Mouse (Mus musculus) forebrain, embryonic 14.5 days (tissue): ENCODE data around the gene Cnot8. TPM values are rescaled to one million over a fixed set of nuclear protein-coding genes. Genes with fewer than 3 reads are reported as not detected.

ENCODE experiments used
- ATAC-seq: fragments of 200-750 bp; cut with Nextera tagmentation; 2 replicates; pipeline ENCODE4 v1.8.0; 2017; ENCODE audit warnings: mild to moderate bottlenecking, moderate library complexity
- DNase-seq: peaks from one replicate; pipeline ENCODE4 v3.0.0-alpha.2; 2015; ENCODE audit warnings: low spot score
- H3K27ac ChIP-seq: fragments of 300-500 bp; sonication (generic); 2 replicates; pipeline ENCODE4 v1.5.1; 2014; ENCODE audit warnings: low read depth, mild to moderate bottlenecking, control low read depth, low read length, moderate library complexity
- H3K27me3 ChIP-seq: fragments of 300-500 bp; sonication (generic); replicated peaks from 2 replicates; pipeline ENCODE4 v1.6.1; 2014; ENCODE audit warnings: low read length, control low read depth, mixed read lengths; ENCODE audit not compliant: control insufficient read depth, insufficient read depth
- H3K36me3 ChIP-seq: fragments of 300-500 bp; sonication (generic); 2 replicates; pipeline ENCODE4 v1.6.1; 2014; ENCODE audit warnings: low read length, control low read depth; ENCODE audit not compliant: control insufficient read depth, insufficient read depth
- H3K4me1 ChIP-seq: fragments of 300-500 bp; sonication (generic); 2 replicates; pipeline ENCODE4 v1.6.1; 2014; ENCODE audit warnings: antibody characterized with exemption, low read length, control low read depth; ENCODE audit not compliant: control insufficient read depth, insufficient read depth
- H3K4me2 ChIP-seq: fragments of 300-500 bp; sonication (generic); 2 replicates; pipeline ENCODE4 v1.6.1; 2014; ENCODE audit warnings: mild to moderate bottlenecking, control low read depth, low read length
- H3K4me3 ChIP-seq: fragments of 300-500 bp; sonication (generic); 2 replicates; pipeline ENCODE4 v1.5.1; 2014; ENCODE audit warnings: low read depth, low read length, control low read depth
- H3K9ac ChIP-seq: fragments of 300-500 bp; sonication (generic); 2 replicates; pipeline ENCODE4 v1.6.1; 2014; ENCODE audit warnings: mild to moderate bottlenecking, low read length, control low read depth, moderate library complexity
- H3K9me3 ChIP-seq: fragments of 300-500 bp; sonication (generic); replicated peaks from 2 replicates; pipeline ENCODE4 v1.6.1; 2016; ENCODE audit warnings: low read length, control low read depth, mixed read lengths; ENCODE audit not compliant: control insufficient read depth
- WGBS: fragments of 180-500 bp; shearing (Covaris S2); extraction: QIAGEN DNeasy Blood & Tissue Kit; methylation state at CpG from one replicate; pipeline ENCODE4 v1.1.7; 2014; 5-methylcytosine and 5-hydroxymethylcytosine counted together
- polyA plus RNA-seq: library from polyadenylated mRNA; unstranded; fragments of >200 nt; fragmentation: Nextera tagmentation; extraction: Ambion mirVana; gene quantifications from 2 replicates; pipeline ENCODE4 v1.2.1, GENCODE M21; 2014

Cnot8 gene
- polyA plus RNA-seq, 1 experiment from 2014 or later, result 136 TPM

DNA sequence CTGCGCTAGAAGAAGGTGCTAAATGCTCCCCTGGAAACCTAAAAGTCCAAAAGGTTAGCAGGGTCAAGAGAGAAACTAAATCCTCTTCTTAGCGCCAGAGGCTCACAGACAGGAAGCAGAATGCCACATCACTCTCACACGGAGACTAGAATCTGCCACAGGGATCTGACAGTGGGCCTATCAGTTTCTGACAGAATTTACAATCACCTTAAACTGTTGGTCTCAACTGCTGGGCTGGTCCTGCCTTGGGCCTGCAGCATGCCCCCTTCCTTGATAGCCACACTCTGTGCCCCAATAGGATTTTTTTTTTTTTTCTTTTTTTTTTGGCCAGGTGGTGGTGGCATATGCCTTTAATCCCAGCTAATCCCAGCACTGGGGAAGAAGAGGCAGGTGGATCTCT, 52.9 kb downstream of the Cnot8 start:
- no peak for ATAC-seq
- no peak for DNase-seq
- peaks cover 79% of the 10 kb centered on the region for H3K36me3 ChIP-seq
- no peak overlapping the region for H3K9ac ChIP-seq
- H3K27me3 ChIP-seq, result no peaks in the 10 kb centered on the region
- H3K4me1 ChIP-seq, result no peaks in the 10 kb centered on the region
- WGBS, result 96% methylated on average over 3 of the region's 3 CpGs
- no peak overlapping the region for H3K4me3 ChIP-seq
- no peak overlapping the region for H3K4me2 ChIP-seq
- no peak overlapping the region for H3K27ac ChIP-seq
- no peaks in the 10 kb centered on the region for H3K9me3 ChIP-seq

GRCm38 (mm10) chr11:58165072-58165471, 61.1 kb downstream of the Cnot8 start:
- Histone ChIP-seq H3K36me3 (peaks cover 53% of the 10 kb centered on the region), H3K4me3 (no peak overlapping the region), H3K4me1 (peaks cover 4% of the 10 kb centered on the region; the same call in 1 of the 2 replicates), H3K9me3 (no peaks in the 10 kb centered on the region), H3K4me2 (no peak overlapping the region), H3K27ac (no peak overlapping the region), H3K9ac (no peak overlapping the region), H3K27me3 (no peaks in the 10 kb centered on the region)
- WGBS, result 96% methylated on average over 2 of the region's 2 CpGs
- ATAC-seq (no peak), DNase-seq (no peak)

GRCm38 (mm10) chr11:58167822-58168166, 63.8 kb downstream of the Cnot8 start:
- under 1% methylated on average over 8 of the region's 8 CpGs for WGBS

More at GRCm38 (mm10) chr11:58167822-58168166, 63.8 kb downstream of the Cnot8 start:
- Histone ChIP-seq H3K9ac (peak overlapping the region; percentile 74), H3K27me3 (no peaks in the 10 kb centered on the region), H3K27ac (peak overlapping the region; percentile 44; the same call in 1 of the 2 replicates), H3K4me2 (peak overlapping the region; percentile 77), H3K9me3 (no peaks in the 10 kb centered on the region), H3K36me3 (peaks cover 31% of the 10 kb centered on the region), H3K4me1 (peaks cover 10% of the 10 kb centered on the region), H3K4me3 (peak overlapping the region; percentile 84)
- ATAC-seq (no peak), DNase-seq (peak; percentile 2)

Other genes with a start within 250 kb of the Cnot8 start
- gene Larp1, start 95.1 kb upstream of the Cnot8 start, polyA plus RNA-seq, result 11.8 and 14.7 TPM in 2 replicates
- gene Gm12248, start 11.0 kb upstream of the Cnot8 start, polyA plus RNA-seq, result not detected in 2 replicates
- gene Gemin5, start 64.4 kb downstream of the Cnot8 start, polyA plus RNA-seq, result 15.0 and 15.2 TPM in 2 replicates
- gene Mrpl22, start 67.5 kb downstream of the Cnot8 start, polyA plus RNA-seq, result 107 and 138 TPM in 2 replicates
- gene Igtp, start 95.4 kb downstream of the Cnot8 start, polyA plus RNA-seq, result 1.4 and 1.6 TPM in 2 replicates
- gene Irgm2, start 95.5 kb downstream of the Cnot8 start, polyA plus RNA-seq, result 0.57 and 0.63 TPM in 2 replicates
- not detected in 2 replicates for gene 4930438A08Rik, start 170.6 kb downstream of the Cnot8 start, polyA plus RNA-seq
- 13.1 and 14.2 TPM in 2 replicates for gene Zfp692, start 202.9 kb downstream of the Cnot8 start, polyA plus RNA-seq
- gene Zfp672, start 226.2 kb downstream of the Cnot8 start, polyA plus RNA-seq, result 38.8 and 45.4 TPM in 2 replicates
- gene Sh3bp5l, start 226.6 kb downstream of the Cnot8 start, polyA plus RNA-seq, result 29.5 and 43.3 TPM in 2 replicates